Mouse (Mus musculus): ENCODE measurements around the gene Ankrd13d.

Gene Ankrd13d

DNA sequence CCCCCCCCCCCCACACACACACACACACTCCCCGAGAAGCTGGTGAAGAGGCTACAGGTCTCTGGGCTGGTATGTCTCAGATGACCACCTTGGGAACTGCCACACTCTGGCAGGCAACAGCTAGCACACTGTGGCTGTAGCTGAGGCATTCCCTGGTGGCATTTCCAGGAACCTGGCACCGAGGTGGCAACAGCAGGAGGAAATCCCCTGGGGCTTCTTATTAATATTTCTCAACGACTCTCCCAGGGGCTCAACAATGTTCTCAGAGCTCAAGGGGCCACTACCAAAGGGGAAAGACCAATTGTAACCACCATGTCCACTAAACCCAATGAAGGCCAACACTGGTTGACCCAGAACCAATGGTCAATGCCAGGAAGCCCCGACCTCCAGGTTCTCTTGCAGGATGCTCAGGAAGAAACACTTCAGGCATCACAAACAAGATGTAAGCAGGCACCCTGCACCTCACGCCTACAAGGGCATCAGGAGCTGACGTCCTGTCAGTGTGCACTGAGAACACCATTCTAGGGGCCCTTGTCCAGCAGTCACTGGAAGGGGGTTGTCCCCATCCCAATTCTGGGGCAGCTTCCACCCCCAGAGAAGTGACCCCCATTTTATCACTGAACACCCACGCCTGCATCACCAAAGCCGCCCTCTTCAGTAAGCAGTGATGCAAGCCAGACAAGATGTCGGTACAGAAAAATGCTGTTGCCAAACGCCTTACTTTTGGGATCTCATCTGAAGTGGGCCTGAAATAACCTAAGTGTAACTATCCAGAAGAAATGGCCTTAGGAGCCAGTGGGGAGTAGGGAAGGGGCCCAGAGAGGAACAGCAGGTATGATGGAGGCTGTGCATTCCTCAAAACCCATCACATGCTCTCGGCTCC lies 18.2 kb upstream of the Ankrd13d start:
- no peak for DNase-seq

GRCm38 (mm10) chr19:4300271-4300704 lies 17.4 kb upstream of the Ankrd13d start:
- no peak for DNase-seq

DNA sequence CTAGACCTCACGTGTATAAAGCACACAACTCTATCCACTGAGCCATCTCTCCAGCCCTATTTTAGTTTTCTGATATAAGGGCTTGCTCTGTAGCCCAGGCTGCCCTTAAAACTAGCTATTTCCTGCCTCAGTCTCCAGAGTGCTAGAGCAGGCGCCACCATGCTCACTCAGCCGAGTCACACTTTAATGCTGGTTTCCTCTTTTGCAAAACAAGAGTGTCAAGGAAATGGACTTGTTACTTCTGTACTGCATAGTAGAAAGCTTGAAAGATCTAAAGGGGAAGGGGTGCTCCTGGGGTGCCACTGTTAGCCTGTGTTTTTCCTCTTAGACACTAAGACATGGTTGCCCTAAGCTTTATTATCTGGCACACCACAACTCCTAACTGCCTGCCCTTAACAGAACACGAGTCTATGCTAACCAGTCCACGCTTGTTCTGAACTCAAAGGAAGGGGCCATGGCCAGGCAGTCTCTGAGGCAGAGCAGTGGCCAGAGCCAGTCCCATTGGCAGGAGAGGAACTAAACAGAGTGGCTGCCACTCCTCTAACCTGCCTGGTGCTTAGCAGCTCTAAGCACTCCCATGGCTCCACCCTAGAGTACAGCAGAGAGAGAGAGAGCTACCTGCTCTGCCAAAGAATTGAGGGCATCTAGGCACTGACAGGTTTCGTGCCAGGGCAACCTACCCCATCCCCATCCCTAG lies 16.8 kb upstream of the Ankrd13d start:
- DNase-seq, result no peak

DNA sequence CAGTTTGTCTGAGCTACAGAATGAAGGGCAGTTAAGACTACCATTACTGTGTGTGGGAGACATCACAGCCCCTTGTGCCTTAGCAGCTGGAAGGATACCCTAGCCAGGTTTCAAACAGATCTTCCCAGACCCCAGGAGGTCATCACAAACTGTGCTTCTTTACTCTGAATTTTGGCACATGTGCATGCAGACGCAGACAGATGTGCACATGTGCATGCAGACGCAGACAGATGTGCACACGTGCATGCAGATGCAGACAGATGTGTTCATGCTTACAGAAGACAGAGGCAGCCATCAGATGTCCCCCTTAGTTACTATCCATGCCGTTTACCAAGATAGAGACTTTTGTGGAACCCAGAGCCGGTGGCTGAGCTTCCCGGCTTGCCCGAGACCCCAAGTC lies 16.2 kb upstream of the Ankrd13d start:
- DNase-seq, result no peak

DNA sequence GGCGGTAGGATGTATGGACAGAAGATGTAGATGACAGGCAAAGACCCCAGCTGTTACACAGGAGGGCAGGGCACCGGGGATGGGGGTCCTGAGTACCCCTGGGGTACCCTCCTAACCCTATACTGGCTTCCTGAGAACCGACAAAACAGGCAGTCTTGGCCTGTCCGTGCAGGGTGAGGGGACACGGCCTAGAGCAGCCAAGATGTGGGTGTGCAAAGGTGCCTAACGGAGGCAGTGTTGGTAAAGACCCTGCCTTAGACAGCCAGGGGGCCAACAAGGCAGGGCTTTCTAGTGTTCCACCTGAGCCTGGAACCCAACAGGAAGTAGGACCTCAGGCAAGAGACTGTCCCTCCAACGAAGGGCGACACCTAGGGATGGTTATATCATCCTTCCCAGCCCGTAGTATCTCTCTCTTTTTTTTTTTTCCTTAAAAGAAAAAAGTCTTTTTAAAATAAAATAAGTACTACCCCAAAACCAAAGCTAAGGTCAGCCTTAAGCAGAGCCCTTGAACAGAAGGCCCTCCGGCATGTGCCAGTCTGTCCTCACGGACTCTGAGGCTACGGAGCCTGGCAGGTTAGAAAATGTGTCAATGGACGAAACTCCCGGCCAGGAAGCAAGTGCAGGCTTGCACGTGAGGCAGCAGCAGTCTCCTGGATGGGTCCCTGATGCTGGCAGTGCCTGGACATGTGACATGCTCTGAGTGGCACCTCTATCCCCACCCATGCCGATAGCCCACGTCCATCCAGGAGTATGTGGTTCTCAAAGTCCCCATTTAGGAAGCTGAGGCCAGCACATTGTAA lies 15.6 kb upstream of the Ankrd13d start:
- DNase-seq, result no peak

DNA sequence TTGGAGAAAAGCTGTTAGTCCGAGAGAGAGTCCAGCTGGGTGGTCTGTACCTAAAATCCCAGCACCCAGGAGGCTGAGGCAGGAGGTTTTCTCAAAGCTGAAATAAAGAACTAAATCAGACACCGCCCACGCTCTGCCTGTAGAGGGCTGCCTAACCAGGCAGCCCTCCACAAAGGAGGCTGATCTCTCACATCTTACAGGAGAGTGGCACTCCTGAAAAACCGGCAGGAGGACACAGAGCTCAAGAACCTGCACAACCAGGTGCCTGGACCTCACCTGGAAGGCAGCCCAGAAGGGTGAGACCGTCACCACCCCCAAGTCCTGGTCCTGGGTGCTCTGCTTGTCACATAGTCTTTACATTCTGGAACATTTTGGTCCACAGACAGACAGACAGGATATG lies 14.9 kb upstream of the Ankrd13d start:
- no peak for DNase-seq

DNA sequence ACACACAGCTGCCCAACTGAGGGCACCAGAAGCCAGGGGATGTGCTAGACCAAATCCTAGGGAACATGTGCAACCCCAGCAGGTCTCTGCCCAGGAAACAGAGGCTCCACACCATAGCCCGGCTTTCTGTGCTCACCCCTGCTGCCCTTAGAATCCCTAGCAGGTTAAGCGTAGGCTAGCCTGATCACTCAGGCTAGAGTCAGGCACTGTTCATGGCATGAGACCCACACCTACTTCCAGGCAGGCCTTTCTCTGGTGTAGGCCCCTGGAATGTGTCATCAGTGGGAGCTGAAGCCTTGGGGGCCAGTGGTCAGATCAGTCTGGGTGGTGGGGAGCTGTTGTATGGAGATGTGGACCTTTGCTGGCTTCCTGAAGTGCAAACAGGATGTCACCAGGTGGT lies 13.7 kb upstream of the Ankrd13d start:
- DNase-seq, result no peak

GRCm38 (mm10) chr19:4295391-4295790 lies 12.5 kb upstream of the Ankrd13d start:
- DNase-seq, result no peak

DNA sequence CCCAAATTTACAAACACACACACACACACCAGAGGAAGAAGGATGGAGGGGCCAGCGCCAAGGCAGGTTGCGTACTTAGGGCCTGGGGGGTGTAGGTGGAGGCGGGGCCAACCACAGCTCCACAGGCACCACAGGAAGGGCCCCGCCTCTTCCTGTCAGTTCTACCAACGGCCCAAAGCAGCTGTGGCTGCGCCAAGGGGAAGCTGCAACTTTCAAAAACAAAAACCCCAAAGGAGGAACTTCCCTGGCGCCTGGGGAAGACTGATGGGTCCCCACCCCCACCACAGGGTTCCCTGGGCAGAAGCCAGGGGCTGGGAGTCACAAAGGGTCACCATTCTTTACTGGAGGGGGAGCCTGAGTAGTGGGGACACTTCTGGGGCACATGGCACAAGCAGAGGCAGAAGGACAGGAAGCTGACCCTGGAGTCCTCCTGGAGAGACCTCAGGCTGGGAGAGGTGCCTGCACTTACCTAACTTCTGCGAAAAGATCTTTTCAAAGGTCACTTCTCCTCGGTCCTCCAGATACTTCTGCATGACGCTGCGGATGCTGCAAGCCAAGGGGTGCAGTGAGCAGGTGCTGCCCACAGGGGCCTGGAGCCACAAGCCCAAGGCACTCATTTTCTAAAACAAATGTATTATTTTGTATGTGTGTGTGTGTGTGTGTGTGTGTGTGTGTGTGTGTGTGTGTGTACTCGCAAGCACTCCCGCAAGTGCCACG lies 11.6 kb upstream of the Ankrd13d start:
- peak; percentile 57 for DNase-seq

- no peak for DNase-seq
Measured at GRCm38 (mm10) chr19:4291161-4291560, 8.2 kb upstream of the Ankrd13d start.

- DNase-seq, result no peak
Measured at GRCm38 (mm10) chr19:4290749-4291148, 7.8 kb upstream of the Ankrd13d start.

GRCm38 (mm10) chr19:4283653-4284052 lies 716 bp upstream of the Ankrd13d start:
- no peak for DNase-seq

- DNase-seq, result no peak
Measured at GRCm38 (mm10) chr19:4280425-4280824, 2.5 kb downstream of the Ankrd13d start.

- DNase-seq, result no peak
Measured at GRCm38 (mm10) chr19:4279487-4279886, 3.5 kb downstream of the Ankrd13d start.

GRCm38 (mm10) chr19:4270972-4271371 lies 12.0 kb downstream of the Ankrd13d start:
- DNase-seq, result no peak

DNA sequence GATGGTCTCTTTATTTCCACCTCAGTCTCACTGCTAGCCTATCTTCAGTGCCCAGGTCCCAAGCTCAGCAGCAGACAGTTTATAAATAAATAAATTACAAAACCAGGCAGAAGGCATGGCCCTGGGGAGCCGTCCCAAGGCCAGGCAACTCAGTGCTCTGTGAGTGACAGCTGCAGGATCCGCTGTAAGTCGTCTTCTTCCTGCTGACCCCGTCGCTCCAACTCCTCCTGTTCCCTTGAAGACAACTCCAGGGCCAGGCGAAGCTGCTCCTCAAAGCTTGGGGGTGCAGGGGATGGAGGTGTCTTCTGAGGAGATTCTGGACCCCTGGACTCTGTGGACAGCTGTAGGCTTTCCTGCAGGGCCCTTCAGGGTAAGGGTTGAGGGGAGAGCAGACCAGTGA lies 12.8 kb downstream of the Ankrd13d start:
- no peak for DNase-seq

DNA sequence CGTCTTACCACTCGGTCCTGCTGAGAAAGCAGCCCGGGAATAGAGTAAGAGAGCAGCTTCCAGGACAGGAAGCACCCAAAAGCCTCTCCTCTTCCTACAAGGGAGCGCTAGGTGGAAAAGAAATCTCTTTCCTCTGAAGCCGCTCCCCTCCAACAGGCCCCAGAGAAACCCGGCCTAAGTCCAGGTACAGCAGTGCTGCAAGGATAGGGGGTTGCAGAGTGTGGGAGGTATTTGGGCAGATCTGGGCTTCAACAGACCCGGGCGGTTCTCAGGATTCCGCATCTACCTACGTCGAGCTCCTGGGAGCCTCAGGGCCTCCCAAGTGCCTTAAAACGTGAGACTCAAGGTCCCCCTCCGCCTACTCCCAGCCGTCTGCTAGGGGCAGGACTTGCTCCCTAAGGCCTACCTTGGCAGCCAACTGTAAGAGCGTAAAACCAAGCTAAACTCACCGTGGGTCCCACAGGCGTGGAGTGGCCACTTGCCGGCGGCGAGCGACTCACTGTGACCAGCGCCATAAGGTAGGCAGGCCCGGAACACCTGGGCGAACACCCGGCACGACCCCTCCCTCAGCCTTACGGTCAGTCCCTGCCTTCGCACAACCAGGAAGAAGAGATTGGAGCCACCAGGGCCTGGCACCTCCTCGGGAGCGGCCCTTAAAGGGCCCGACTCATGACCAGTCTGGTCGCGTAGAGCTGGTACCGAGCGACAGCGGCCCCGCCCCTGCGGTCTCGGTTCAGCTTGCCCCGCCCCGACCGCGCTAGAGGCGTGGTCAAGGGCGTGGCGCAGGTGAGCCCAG lies 14.2 kb downstream of the Ankrd13d start, which contains the start of gene Ssh3:
Ssh3 (minus strand) TSS at position 615 of the 796 bp plus-strand sequence.
- peak; percentile 90 for DNase-seq

- DNase-seq, result no peak
Measured at GRCm38 (mm10) chr19:4265956-4266355, 17.0 kb downstream of the Ankrd13d start.

DNA sequence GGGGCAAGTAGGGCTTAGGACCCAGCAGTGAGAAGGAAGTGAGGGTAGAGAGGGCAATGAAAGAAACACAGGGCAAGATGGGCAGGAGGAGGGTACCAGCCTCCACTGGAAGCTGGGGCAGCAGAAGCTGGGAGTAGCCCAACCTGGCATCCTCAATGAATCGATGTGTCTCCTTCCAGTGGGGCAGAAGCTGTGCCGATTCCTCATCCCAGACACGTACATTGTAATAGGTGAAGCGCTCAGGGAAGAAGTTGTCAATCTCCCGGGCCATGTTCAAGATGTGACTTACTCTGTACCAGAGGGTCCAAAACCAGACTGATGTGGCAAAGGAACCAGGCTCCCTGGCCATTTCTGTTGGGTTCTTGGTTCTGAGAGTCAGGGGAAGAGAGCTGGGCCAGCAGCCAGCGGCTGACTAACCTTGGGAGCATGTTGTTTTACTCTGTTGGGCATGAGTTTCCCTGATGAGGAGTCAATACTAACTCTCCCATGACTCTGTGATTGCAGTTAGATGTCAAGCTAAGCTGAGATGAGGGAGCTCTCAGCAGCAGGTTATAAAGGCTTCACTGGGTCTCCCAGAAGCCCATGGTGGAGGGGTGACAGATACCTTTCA lies 18.7 kb downstream of the Ankrd13d start:
- no peak for DNase-seq

- no peak for DNase-seq
Measured at GRCm38 (mm10) chr19:4263702-4264101, 19.2 kb downstream of the Ankrd13d start.

DNA sequence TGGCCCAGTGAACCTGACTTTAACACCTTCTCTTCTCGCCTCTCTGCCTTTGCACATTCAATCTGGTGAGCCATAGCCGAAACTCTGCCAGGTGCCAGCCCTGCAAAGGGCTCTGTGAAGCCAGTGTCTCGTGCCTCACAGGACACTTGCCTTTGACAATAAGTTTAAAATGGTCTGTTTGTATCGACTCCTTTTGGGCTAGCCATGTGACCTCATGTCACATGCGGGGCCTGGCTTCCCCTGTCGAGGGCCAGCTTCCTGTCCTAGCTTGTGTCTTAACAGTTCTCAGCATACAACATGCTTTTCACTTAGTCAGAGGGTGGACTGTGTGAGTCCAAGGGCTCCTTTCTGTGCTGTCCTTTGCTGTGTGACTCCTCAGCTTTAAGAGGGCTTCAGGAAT lies 20.2 kb downstream of the Ankrd13d start:
- DNase-seq, result no peak
